Mouse (Mus musculus) C2C12 (cell line): ENCODE results near the gene Sdc4.

Source experiments
- CTCF ChIP-seq: IDR thresholded peaks from one replicate; pipeline ENCODE4 v1.5.1; 2011; ENCODE audit not compliant: control insufficient read depth, insufficient read depth, insufficient read length
- MAX ChIP-seq: IDR thresholded peaks from one replicate; pipeline ENCODE4 v1.6.1; 2011; ENCODE audit warnings: mild to moderate bottlenecking, control low read depth
- USF1 ChIP-seq: IDR thresholded peaks from one replicate; pipeline ENCODE4 v1.6.1; 2011; ENCODE audit warnings: low read depth, mild to moderate bottlenecking, control low read depth, moderate library complexity

GRCm38 (mm10) chr2:164421306-164421705 is 22.4 kb downstream of the Sdc4 start:
- TF ChIP-seq CTCF (no peak), MAX (no peak), USF1 (no peak)
